29 mouse cellular contexts compared by ENCODE assay signal in genomic region chr11:68923191-68923590, GRCm38 (mm10). TPM values are rescaled to one million over a fixed set of nuclear protein-coding genes. Genes with fewer than 3 reads are reported as not detected.
DNase-seq lines count a peak whose midpoint lies in the region; ATAC-seq lines count a peak whose summit lies in the region.
"Had no signal": no experiment of that assay in that cellular context is flagged by ENCODE, and none has a peak within 500 bp of the region (broad histone marks: within the 10 kb centered on the region; RNA-seq: fewer than 3 reads in every experiment).

No protein-coding gene starts in this region.

- WGBS in kidney, embryonic 16.5 days: 62% methylated on average over 3 of the region's 3 CpGs

- H3K27me3 ChIP-seq in kidney, embryonic 16.5 days (ENCODE audit: insufficient read depth, low read length): no peaks in the 10 kb centered on the region
- H3K27me3 ChIP-seq: embryonic facial prominence, embryonic 13.5 days had no signal

- peak; percentile 55 for DNase-seq in kidney, adult 11 months
- DNase-seq in kidney, adult 9 months: peak; percentile 57
- DNase-seq in kidney, postnatal 4 days: no peak
- peak; percentile 63 to 88 for DNase-seq in kidney, postnatal 25 days
- no peak for DNase-seq in spleen, adult 18-20 months
- DNase-seq: adrenal gland, adult 8-10 months; adrenal gland, postnatal 25 days; cerebellum, adult 11-12 months; cerebellum, adult 8-10 months; cerebellum, postnatal 10 days; cerebellum, postnatal 36 days; embryo, embryonic 11 days; gastrocnemius, postnatal 10 days; gastrocnemius, postnatal 36 days; heart, adult 2 months; heart, postnatal 14 days; heart, postnatal 4 days had no signal

- H3K4me2 ChIP-seq in kidney, embryonic 16.5 days (replicated peaks; ENCODE audit: low read depth, low read length): no peak overlapping the region
- H3K4me2 ChIP-seq: forebrain, embryonic 13.5 days; heart, embryonic 13.5 days; hindbrain, embryonic 14.5 days had no signal

- peaks cover 16% of the 10 kb centered on the region; the same call in 1 of the 2 replicates for H3K4me1 ChIP-seq in kidney, embryonic 16.5 days (ENCODE audit: insufficient read depth, low read length)
- H3K4me1 ChIP-seq: forebrain, embryonic 13.5 days; heart, embryonic 10.5 days; heart, embryonic 13.5 days had no signal

- H3K4me3 ChIP-seq in kidney, embryonic 16.5 days (ENCODE audit: low read length): no peak overlapping the region
- H3K4me3 ChIP-seq: embryonic facial prominence, embryonic 10.5 days; embryonic facial prominence, embryonic 13.5 days; erythroblast, embryonic 14.5 days; forebrain, embryonic 13.5 days; heart, adult 2 months; heart, embryonic 10.5 days; heart, embryonic 13.5 days had no signal

- no peak for ATAC-seq in kidney, embryonic 16.5 days (ENCODE audit: low FRiP score, low TSS enrichment)
- ATAC-seq: activated CD4-positive, CD25-positive, alpha-beta regulatory T cell, adult 4 months; forebrain, embryonic 13.5 days; forebrain, embryonic 16.5 days had no signal

- no peaks in the 10 kb centered on the region for H3K9me3 ChIP-seq in kidney, embryonic 16.5 days (ENCODE audit: low read length)
- H3K9me3 ChIP-seq: embryonic facial prominence, embryonic 10.5 days; embryonic facial prominence, embryonic 13.5 days; forebrain, embryonic 13.5 days; heart, embryonic 10.5 days; heart, embryonic 13.5 days had no signal

- no peak overlapping the region for H3K27ac ChIP-seq in kidney, embryonic 16.5 days (ENCODE audit: low read length)
- H3K27ac ChIP-seq: embryonic facial prominence, embryonic 10.5 days; embryonic facial prominence, embryonic 13.5 days; forebrain, embryonic 13.5 days; heart, adult 2 months; heart, embryonic 10.5 days; heart, embryonic 13.5 days; hindbrain, embryonic 14.5 days had no signal

- H3K36me3 ChIP-seq in kidney, embryonic 16.5 days (ENCODE audit: insufficient read depth, low read length): no peaks in the 10 kb centered on the region
- H3K36me3 ChIP-seq: embryonic facial prominence, embryonic 10.5 days; embryonic facial prominence, embryonic 13.5 days; heart, embryonic 10.5 days; heart, embryonic 13.5 days had no signal

- no peak overlapping the region for H3K9ac ChIP-seq in kidney, embryonic 16.5 days (replicated peaks; ENCODE audit: low read length)
- H3K9ac ChIP-seq: embryonic facial prominence, embryonic 13.5 days; forebrain, embryonic 13.5 days; heart, embryonic 13.5 days; hindbrain, embryonic 14.5 days had no signal

RNA-seq across cellular contexts. Expression of gene Odf4, which starts 3.7 kb away (rescaled TPM):
- polyA plus RNA-seq in kidney, embryonic 16.5 days (2015; fragmentation: Nextera tagmentation; extraction: Ambion mirVana): not detected in 2 replicates
- polyA plus RNA-seq: activated CD4-positive, CD25-positive, alpha-beta regulatory T cell, adult 4 months; embryonic facial prominence, embryonic 10.5 days; embryonic facial prominence, embryonic 13.5 days; erythroblast, embryonic 14.5 days; heart, embryonic 10.5 days; heart, embryonic 13.5 days; heart, embryonic 16.5 days had no signal

RNA-seq across cellular contexts. Expression of gene Rpl26, which starts 21.8 kb away (rescaled TPM):
- 897 and 905 TPM in 2 replicates for polyA plus RNA-seq in kidney, embryonic 16.5 days (2015; fragmentation: Nextera tagmentation; extraction: Ambion mirVana)

RNA-seq across cellular contexts. Expression of gene Arhgef15, which starts 34.1 kb away (rescaled TPM):
- 20.0 and 23.0 TPM in 2 replicates for polyA plus RNA-seq in kidney, embryonic 16.5 days (2015; fragmentation: Nextera tagmentation; extraction: Ambion mirVana)
- polyA plus RNA-seq: erythroblast, embryonic 14.5 days had no signal

RNA-seq across cellular contexts. Expression of gene Rnf222, which starts 34.8 kb away (rescaled TPM):
- polyA plus RNA-seq in kidney, embryonic 16.5 days (2015; fragmentation: Nextera tagmentation; extraction: Ambion mirVana): 0.05 and 0.17 TPM in 2 replicates
- polyA plus RNA-seq: activated CD4-positive, CD25-positive, alpha-beta regulatory T cell, adult 4 months; embryonic facial prominence, embryonic 10.5 days; erythroblast, embryonic 14.5 days; forebrain, embryonic 16.5 days; hindbrain, embryonic 11.5 days; hindbrain, embryonic 14.5 days had no signal

RNA-seq across cellular contexts. Expression of gene Slc25a35, which starts 44.7 kb away (rescaled TPM):
- 7.6 and 7.9 TPM in 2 replicates for polyA plus RNA-seq in kidney, embryonic 16.5 days (2015; fragmentation: Nextera tagmentation; extraction: Ambion mirVana)
- polyA plus RNA-seq: erythroblast, embryonic 14.5 days had no signal

Comparison
In these comparisons a context has a peak if more than half of its experiments do, and no peak if none do; other contexts are left out.
1. DNase-seq: peak in kidney, adult 11 months (single experiment), kidney, adult 9 months (single experiment) and kidney, postnatal 25 days (2 of 2); none in kidney, postnatal 4 days (0 of 2) and spleen, adult 18-20 months (0 of 2).